Mouse (Mus musculus): ENCODE results near the gene Liph.

- TF ChIP-seq CTCF (IDR thresholded peaks at IDR 0.05; ENCODE audit: extremely low read depth, insufficient read depth, low read length): no peak
- TF ChIP-seq POLR2A (IDR thresholded peaks at IDR 0.05; ENCODE audit: extremely low read depth, insufficient read depth, low read length): no peak
Measured at GRCm38 (mm10) chr16:21986191-21986590, 9.3 kb downstream of the Liph start.
